Mouse (Mus musculus) cerebellum, adult (tissue): ENCODE data around the gene Bcl2l1.

Experiments used
- ATAC-seq: cut with Nextera tagmentation; 2 replicates; pipeline ENCODE4 v1.9.2; 2017; ENCODE audit warnings: mild to moderate bottlenecking, moderate library complexity, mixed read lengths; ENCODE audit not compliant: insufficient number of reproducible peaks, low FRiP score, low TSS enrichment

The Bcl2l1 gene

DNA sequence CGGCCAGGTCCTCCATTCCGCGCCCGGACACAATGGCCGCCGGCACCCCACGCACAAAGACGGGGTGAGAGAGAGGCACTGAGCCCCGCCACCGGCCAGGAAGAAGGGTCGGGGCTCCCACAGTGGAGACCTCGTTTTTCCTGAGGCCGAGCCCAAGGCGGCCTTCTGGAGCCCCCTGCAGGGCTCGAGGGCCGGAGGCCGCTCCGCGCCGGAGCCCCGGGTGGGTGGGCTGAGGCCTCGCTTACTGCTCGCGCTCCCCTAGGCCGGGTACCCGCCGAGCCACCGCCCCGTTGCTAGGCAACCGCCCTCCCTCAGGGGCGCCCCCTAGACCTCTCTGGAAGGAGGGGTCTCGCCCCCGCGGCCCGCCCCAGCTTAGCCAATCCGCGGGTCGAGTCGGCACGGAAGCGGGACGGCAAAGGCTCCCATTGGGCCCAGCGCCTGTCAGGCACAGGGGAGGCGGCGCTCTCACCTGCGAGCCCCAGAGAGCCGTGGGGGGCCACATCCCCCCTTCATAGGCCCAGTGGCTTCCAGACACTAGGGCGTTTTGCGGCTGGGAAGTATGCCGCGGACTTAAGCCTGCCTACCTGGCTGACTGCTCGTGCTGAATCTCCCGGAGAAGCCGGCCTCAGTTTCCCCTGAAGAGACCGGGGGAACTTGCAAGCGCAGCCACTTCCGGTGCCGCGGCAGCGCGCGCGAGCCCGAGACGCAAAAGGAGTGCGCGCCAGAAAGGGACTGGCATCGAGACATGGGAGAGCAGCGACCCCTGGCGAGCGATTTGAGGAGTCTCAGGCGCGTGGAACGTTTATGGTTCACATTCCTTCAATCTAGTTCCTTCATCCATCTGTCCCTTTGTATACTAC, at the start of gene Bcl2l1:
Gene Bcl2l1 (minus strand): TSS at position 710 of the 860 bp plus-strand sequence.
- peak; percentile 91 for ATAC-seq

DNA sequence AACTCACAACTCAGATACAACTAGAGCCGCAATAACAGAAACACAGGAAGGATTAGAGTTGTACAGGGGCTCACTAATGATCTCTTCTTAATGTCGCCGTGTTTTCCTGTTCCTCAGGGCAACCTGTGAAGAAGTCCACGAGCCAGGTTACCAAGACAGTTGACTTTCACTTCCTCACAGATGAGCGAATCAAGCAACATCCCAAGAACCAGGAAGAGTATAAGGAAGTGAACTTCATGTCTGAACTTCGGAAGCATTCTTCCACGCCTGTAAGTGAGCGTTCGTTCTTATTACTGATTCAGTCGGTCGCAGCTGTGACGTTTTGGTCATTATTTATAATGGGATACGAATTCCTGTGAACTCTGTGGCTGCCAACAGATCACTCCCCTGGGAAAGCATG, 49.4 kb upstream of the Bcl2l1 start:
- ATAC-seq = no peak

- no peak for ATAC-seq
Observed at GRCm38 (mm10) chr2:152878239-152878638, 46.7 kb upstream of the Bcl2l1 start.

DNA sequence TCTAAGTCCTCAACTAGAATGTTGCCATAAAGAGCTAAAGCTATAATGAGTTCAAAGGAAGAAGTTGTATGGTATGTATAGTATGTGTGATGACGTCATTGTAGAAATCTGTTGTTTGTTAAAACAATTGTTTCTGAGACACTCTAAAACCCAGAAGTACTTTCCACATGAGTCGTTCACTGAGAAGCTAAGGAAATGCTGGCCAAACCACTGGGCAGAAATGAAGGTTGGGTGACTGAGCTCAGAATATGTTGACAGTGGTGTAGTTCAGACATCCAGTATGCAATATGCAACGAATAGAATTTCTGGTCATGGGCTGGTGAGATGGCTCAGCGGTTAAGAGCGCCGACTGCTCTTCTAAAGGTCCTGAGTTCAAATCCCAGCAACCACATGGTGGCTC, 31.8 kb upstream of the Bcl2l1 start:
- no peak for ATAC-seq

DNA sequence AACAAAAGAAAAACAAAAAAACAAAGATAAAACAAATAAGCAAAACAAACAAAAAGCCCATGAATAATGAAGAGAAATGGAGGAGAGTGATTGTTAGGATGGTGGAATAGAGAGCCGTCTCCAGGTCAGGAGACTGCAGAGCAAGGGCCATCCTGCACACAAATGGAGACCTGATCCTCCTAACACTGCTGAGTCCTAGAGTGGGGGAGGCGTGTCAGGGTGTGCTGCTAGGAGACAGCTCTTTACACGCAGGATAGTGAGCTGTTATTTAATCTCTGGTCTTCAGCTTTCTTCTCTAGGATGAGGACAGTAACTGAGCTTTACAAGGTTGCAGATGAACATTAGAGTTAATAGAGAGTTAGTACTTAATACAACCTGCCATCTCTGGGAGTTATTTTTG, 31.1 kb upstream of the Bcl2l1 start:
- no peak for ATAC-seq

GRCm38 (mm10) chr2:152861891-152862290, 30.4 kb upstream of the Bcl2l1 start:
- no peak for ATAC-seq

GRCm38 (mm10) chr2:152859501-152859900, 28.0 kb upstream of the Bcl2l1 start:
- no peak for ATAC-seq

- no peak for ATAC-seq
Observed at GRCm38 (mm10) chr2:152848466-152848865, 16.9 kb upstream of the Bcl2l1 start.

DNA sequence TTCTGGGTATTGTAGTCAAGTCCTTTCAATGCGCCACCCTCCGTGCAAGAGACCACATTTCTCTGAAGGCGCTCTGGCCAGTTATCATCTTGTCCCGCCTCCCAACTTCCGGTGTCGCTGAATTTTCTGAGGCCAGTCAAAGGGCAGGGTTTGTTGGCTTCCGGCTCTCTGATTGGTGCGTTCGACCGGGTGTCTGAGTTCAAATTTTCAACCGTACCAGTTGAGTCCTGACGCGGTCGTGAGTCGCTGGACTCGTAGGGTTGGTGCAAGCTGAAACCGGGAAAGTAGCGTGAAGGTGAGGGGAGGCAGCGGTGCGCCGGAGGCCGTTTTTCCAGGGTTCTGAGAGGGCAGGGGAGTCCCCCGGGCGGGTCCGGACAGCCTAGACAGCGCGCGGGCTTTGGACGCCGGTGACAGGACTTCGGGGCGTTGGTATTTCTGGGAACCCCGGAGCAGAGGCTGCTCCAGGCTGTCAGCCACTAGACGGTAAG, 16.3 kb upstream of the Bcl2l1 start, which contains the start of gene Tpx2:
Gene Tpx2 (plus strand): TSS at position 150 of the 488 bp plus-strand sequence.
- ATAC-seq = peak; percentile 100

DNA sequence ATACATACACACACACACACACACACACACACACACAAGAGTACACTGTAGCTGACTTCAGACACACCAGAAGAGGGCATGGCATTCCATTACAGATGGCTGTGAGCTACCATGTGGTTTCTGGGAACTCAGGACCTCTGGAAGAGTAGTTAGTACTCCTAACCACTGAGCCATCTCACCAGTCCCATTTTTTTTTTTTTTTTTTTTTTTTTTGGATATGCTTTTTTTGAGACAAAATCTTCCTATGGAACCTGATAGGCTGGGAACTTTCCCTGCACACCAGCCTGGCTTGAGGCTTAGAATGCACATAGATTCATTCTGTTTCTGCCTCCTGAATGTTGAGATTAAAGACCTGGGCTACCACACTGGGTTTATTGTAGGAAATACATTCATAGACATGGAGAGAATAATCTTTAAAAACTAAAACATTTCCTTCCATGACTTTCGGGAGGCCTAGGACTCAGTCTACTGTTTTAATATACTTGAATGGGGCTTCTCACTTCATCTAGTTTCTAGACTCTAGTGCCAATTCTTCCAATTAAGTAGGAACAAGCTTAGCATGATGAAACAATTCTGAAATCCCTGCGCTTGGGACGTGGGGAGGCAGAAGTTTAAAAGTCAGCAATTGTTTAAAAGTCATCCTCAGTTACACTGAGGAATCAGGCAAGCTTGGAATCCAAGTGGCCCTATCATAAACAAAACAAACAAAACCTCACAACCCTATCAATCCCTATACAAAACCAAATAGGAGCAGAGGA, 15.7 kb upstream of the Bcl2l1 start:
- no peak for ATAC-seq

DNA sequence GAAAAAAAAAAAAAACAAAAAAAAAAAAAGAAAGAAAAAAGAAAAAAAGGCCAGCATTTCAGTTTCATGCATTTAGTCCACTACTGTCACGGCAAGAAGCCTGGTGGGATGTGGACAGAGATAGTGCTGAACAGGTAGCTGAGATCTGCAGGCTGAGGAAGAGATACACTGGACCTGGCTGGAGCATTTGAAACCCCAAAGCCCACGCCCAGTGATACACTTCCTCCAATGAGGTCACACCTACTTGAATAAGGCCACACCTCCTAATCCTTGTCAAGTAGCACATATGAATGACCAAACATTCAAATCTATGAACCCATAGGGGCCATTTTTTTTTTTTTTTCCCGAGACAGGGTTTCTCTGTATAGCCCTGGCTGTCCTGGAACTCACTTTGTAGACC, 11.2 kb upstream of the Bcl2l1 start:
- ATAC-seq = no peak

GRCm38 (mm10) chr2:152839256-152839655, 7.7 kb upstream of the Bcl2l1 start:
- no peak for ATAC-seq

- ATAC-seq = peak; percentile 41
Observed at GRCm38 (mm10) chr2:152830021-152830921, 1.3 kb downstream of the Bcl2l1 start.

DNA sequence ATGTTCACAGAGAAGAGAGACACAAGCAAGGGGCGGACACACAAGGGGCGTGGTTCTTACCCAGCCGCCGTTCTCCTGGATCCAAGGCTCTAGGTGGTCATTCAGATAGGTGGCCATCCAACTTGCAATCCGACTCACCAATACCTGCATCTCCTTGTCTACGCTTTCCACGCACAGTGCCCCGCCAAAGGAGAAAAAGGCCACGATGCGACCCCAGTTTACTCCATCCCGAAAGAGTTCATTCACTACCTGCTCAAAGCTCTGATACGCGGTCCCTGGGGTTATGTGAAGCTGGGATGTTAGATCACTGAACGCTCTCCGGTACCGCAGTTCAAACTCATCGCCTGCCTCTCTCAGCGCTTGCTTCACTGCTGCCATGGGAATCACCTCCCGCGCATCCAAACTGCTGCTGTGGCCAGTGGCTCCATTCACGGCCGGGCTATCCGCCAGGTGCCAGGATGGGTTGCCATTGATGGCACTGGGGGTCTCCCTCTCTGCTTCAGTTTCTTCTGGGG, 2.1 kb downstream of the Bcl2l1 start:
- ATAC-seq = no peak

DNA sequence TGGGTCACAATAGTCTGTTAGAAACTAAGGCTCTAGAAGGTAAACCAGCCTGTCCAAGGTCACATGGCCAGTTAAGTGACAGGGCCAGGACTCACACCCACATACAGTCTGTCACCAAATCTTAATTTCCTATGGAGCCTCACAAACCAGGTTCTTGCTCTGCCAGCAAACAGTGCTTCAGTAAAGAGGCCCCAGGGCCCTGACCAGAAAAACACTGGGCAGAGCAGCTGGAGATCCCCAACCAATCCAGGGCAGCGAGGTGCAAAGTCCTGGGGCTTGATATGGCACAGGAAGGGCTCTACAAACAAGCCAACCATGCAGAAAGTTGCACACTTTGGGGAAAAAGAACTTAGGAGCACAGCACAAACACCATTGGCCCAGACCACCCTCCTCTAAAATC, 3.0 kb downstream of the Bcl2l1 start:
- peak; percentile 36; the same call in 1 of the 2 replicates for ATAC-seq

GRCm38 (mm10) chr2:152828011-152828370, 3.5 kb downstream of the Bcl2l1 start:
- no peak for ATAC-seq

DNA sequence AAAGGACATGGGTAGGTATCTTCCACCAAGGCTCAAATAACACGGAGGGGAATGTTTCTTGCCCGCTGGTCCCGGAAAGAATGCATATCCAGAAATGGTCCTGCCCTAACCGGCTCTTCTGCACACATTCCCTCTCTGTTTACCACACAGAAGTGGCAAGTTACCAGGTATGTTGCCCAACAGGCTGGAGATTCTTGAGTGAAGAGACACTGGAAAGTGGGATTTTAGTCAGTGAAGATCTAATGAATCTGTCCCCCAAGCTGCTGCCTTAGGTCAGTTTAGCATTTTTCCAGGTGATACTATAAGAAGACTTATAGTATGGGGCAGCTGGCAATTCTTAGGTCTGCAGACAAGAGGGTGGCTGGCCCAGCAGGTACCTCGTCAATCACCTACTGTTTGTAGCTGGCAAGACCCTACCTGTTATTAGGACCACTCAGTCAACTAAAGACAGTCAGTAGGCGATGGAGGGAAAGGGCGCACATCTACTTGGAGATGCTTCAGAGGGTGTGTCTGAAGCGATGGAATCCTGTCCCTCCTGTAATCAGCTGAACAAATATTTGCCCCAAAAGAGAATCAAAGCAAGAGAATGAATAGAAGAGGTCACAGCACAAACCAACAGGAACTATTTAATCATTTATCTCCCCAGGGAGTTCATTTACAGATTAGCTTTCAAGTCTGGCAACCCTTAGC, 4.1 kb downstream of the Bcl2l1 start:
- no peak for ATAC-seq

GRCm38 (mm10) chr2:152826481-152826880, 5.0 kb downstream of the Bcl2l1 start:
- no peak for ATAC-seq

DNA sequence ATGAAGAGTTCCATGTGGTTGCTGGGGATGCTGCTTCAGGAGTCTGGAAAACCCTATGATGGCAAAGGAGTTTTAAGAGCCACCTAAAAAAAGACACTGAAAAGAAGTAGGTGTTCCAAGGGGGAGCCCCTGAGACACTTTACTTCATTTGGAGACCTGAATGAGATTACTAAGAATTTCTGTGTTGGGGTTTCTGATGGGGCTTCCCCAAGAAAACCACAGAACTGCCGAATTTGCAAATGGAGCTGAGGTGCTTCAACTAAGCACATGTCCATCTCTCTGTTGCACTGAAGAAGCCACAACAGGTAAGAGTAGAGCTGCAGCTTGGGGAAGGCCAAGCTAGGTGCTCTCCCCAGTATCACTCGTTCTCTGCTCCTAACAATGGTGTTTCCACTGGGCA, 5.8 kb downstream of the Bcl2l1 start:
- no peak for ATAC-seq
